Mouse (Mus musculus) heart, embryonic 16.5 days (tissue): ENCODE data around the gene Lman2l. TPM values are rescaled to one million over a fixed set of nuclear protein-coding genes. Genes with fewer than 3 reads are reported as not detected.

ENCODE experiments used
- ATAC-seq: fragments of 200-750 bp; cut with Nextera tagmentation; replicated peaks from 2 replicates; pipeline ENCODE4 v1.8.0; 2017; ENCODE audit warnings: moderate number of reproducible peaks; ENCODE audit not compliant: insufficient read depth, low FRiP score; ENCODE audit errors: extremely low read depth
- H3K27ac ChIP-seq: fragments of 300-500 bp; sonication (generic); 2 replicates; pipeline ENCODE4 v1.5.1; 2014; ENCODE audit warnings: mild to moderate bottlenecking, low read length, control low read depth, moderate library complexity
- H3K27me3 ChIP-seq: fragments of 300-500 bp; sonication (generic); 2 replicates; pipeline ENCODE4 v1.6.1; 2014; ENCODE audit warnings: low read length, mixed read lengths; ENCODE audit not compliant: control insufficient read depth, insufficient read depth
- H3K36me3 ChIP-seq: fragments of 300-500 bp; sonication (generic); 2 replicates; pipeline ENCODE4 v1.6.1; 2014; ENCODE audit not compliant: control insufficient read depth, insufficient read depth
- H3K4me1 ChIP-seq: fragments of 300-500 bp; sonication (generic); 2 replicates; pipeline ENCODE4 v1.6.1; 2014; ENCODE audit warnings: low read length, mixed read lengths; ENCODE audit not compliant: control insufficient read depth, insufficient read depth
- H3K4me2 ChIP-seq: fragments of 300-500 bp; sonication (generic); 2 replicates; pipeline ENCODE4 v1.6.1; 2014; ENCODE audit warnings: low read depth, mild to moderate bottlenecking, control low read depth, low read length
- H3K4me3 ChIP-seq: fragments of 300-500 bp; sonication (generic); 2 replicates; pipeline ENCODE4 v1.5.1; 2014; ENCODE audit warnings: mild to moderate bottlenecking, control low read depth, low read length
- H3K9ac ChIP-seq: fragments of 300-500 bp; sonication (generic); 2 replicates; pipeline ENCODE4 v1.6.1; 2014; ENCODE audit warnings: low read length, control low read depth
- H3K9me3 ChIP-seq: fragments of 300-500 bp; sonication (generic); replicated peaks from 2 replicates; pipeline ENCODE4 v1.6.1; 2016; ENCODE audit warnings: low read length; ENCODE audit not compliant: control insufficient read depth
- WGBS: fragments of 180-500 bp; shearing (Covaris S2); extraction: QIAGEN DNeasy Blood & Tissue Kit; methylation state at CpG from one replicate; pipeline ENCODE4 v1.1.7; 2014; 5-methylcytosine and 5-hydroxymethylcytosine counted together
- polyA plus RNA-seq: library from polyadenylated mRNA; unstranded; fragments of >200 nt; fragmentation: Nextera tagmentation; extraction: Ambion mirVana; gene quantifications from 2 replicates; pipeline ENCODE4 v1.2.1, GENCODE M21; 2015

The Lman2l gene
- polyA plus RNA-seq, 1 experiment from 2014 or later = 50.1 TPM

DNA sequence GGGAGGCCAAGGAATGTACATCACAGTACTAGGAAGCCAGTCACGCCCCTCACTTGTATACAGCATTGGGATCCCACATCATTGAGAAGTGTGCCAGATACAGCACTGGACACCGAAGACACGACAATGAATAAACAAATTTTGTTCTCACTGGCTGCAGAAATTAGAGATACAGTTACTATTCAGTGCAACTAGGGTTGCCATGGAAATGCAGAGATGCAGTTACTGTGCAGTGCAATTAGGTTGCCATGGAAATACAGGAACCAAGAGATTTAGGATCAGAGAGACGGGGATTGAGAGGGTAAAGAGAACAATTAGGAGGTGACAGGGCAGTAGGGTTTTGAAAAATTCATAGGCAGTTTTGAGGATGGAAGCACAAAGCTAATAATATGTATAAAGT, 43.6 kb downstream of the Lman2l start:
- no peaks in the 10 kb centered on the region for H3K9me3 ChIP-seq
- H3K9ac ChIP-seq = no peak overlapping the region
- H3K27me3 ChIP-seq = no peaks in the 10 kb centered on the region
- 78% methylated on average over 4 of the region's 4 CpGs for WGBS
- no peak overlapping the region for H3K4me2 ChIP-seq
- no peak overlapping the region for H3K4me3 ChIP-seq
- no peaks in the 10 kb centered on the region for H3K4me1 ChIP-seq
- H3K27ac ChIP-seq = no peak overlapping the region
- ATAC-seq = no peak
- H3K36me3 ChIP-seq = no peaks in the 10 kb centered on the region

DNA sequence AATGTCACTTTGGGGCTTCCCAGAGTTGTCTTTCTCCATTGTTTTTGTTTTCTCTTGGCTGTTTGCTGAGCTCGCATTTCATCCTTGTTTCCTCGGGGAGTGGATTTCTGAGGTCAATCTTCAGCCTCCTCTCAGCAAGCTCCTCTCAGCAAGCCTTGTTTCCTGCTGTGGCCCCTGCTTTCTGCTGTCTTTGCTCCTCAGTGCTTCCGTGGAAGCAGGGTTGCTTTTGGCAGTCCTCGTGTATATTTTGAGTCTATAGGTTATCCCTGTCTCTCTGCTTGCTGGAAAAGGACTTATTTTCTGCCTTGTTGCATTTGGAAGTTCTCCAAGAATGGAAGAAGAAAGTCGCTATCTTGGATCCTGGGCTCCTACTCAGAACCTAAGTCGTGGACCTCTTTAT, 48.0 kb downstream of the Lman2l start:
- Histone ChIP-seq H3K4me2 (no peak overlapping the region), H3K9me3 (no peaks in the 10 kb centered on the region), H3K27me3 (no peaks in the 10 kb centered on the region), H3K4me1 (no peaks in the 10 kb centered on the region), H3K27ac (no peak overlapping the region), H3K4me3 (no peak overlapping the region), H3K9ac (no peak overlapping the region), H3K36me3 (no peaks in the 10 kb centered on the region)
- ATAC-seq = no peak
- 21% methylated on average over 6 of the region's 6 CpGs for WGBS

DNA sequence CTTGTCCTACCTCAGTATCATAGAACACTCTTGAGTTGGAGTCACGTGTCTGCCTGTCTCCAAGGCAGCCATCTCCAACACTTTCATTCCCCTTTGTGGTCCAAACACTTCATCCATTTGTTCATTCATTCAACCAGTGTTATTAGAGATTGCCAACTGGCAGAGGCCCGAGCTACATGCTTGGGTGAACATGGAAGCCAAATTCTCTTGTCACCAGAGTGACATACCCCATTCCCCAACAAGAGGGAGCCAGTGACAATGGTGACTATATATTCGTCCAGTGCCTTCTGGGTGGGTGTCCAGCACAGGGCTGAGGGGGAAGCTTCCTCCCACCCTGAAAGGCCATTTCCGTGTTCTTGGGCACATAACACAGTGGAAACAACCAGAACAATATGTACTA, 65.5 kb downstream of the Lman2l start:
- ATAC-seq = no peak
- H3K27me3 ChIP-seq = no peaks in the 10 kb centered on the region
- H3K27ac ChIP-seq = no peak overlapping the region
- H3K9me3 ChIP-seq = no peaks in the 10 kb centered on the region
- no peak overlapping the region for H3K4me3 ChIP-seq
- WGBS = 71% methylated on average over 4 of the region's 4 CpGs
- H3K4me1 ChIP-seq = no peaks in the 10 kb centered on the region
- H3K9ac ChIP-seq = no peak overlapping the region
- H3K4me2 ChIP-seq = no peak overlapping the region
- H3K36me3 ChIP-seq = no peaks in the 10 kb centered on the region

DNA sequence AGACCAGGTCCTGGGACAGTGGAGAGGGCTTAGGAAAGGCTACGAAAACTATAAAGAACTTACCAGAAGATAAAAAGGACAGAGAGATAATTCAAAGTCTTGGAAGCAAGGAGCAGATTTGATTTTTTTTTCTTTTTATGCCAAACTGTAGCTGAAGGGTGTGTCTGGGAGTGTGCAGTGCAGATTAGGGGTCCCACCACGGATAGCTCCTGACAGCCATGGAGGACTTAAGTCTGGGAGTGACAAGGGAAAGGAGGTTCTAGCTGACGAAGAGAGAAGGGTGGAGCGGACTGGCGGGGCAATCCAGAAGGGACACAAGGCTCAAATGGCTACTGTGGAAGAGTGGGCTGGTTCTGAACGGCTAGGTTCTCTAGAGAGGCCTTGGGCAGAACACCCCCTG, 66.2 kb downstream of the Lman2l start:
- Histone ChIP-seq H3K4me2 (no peak overlapping the region), H3K4me3 (no peak overlapping the region), H3K9ac (no peak overlapping the region), H3K9me3 (no peaks in the 10 kb centered on the region), H3K4me1 (no peaks in the 10 kb centered on the region), H3K27ac (no peak overlapping the region), H3K27me3 (no peaks in the 10 kb centered on the region), H3K36me3 (no peaks in the 10 kb centered on the region)
- 65% methylated on average over 6 of the region's 6 CpGs for WGBS
- ATAC-seq = no peak

DNA sequence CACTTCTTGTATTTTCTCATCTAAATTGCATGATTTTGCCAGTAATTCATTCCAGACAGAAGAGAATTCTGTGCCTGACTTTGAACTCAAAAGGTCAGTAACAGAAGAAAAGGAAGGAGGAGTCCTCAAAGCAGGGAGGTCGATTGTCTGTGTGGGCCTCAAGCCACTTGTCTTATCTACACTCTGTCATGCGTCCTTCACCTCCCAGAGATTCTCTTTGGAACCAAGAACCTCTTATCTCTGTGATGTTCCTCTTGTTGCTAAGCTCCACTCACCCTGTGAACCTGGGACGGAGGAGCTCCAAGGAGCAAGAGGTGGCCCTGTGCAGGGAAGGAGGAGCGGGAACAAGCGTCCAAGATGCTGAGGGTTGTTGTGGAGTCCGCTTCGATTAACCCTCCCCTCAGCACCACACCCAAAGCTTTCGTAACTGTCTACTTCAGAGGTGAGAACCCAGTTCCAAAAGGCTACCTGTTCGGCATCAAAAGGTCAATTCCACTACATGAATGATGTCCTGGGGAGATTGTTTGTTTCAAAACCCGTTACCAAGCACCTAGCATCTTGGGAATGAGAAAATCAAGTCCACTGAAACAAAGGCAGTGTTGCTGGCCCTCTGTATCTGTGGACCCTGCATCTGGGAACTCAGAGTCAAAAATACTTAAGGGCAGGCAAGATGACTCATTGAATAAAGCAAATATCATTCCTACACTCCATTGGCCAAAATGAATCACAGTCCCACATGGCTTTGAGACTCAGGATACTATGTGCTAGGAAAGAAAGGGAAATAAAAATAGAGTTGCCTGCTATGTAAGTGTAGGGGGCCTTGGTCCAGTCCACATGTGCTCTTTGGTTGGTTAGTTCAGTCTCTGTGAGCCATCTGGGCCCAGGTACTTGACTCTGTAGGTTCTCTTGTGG, 72.9 kb downstream of the Lman2l start, which contains the start of gene Fer1l5:
Gene Fer1l5, plus strand, starts transcription at position 358 of the 912 bp plus-strand sequence.
- no peaks in the 10 kb centered on the region for H3K36me3 ChIP-seq
- H3K4me2 ChIP-seq = no peak within 1 kb of the TSS
- H3K9me3 ChIP-seq = no peaks in the 10 kb centered on the region
- peaks cover 10% of the 10 kb centered on the region for H3K4me1 ChIP-seq
- H3K27ac ChIP-seq = no peak within 1 kb of the TSS
- ATAC-seq = no peak
- 66% methylated on average over 10 of the region's 10 CpGs for whole genome bisulfite sequencing
- H3K9ac ChIP-seq = no peak within 1 kb of the TSS
- H3K4me3 ChIP-seq = no peak within 1 kb of the TSS
- no peaks in the 10 kb centered on the region for H3K27me3 ChIP-seq

DNA sequence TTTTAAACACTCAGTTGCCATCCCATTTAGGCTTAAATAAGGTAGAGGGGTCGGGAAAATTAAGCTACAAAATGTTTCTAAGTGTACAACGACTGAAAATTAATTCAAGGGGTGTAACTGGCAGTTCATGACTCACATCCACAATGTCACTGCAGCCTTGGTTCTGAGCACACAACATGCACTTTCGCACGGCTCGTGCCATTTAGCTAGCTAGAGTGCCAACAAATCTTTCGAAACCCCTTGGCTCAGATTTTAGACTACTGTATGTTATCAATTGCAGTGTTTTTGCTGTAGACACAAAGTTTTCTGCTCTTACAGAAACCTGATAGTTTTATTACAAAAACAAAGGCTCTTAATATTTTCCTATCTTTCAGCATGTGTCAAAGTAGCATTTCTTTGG, 74.2 kb downstream of the Lman2l start:
- no peaks in the 10 kb centered on the region for H3K36me3 ChIP-seq
- no peak for ATAC-seq
- WGBS = 76% methylated on average over 6 of the region's 6 CpGs
- H3K27me3 ChIP-seq = no peaks in the 10 kb centered on the region
- H3K4me1 ChIP-seq = peaks cover 14% of the 10 kb centered on the region
- no peaks in the 10 kb centered on the region for H3K9me3 ChIP-seq
- H3K4me2 ChIP-seq = no peak overlapping the region
- H3K4me3 ChIP-seq = no peak overlapping the region
- H3K9ac ChIP-seq = no peak overlapping the region
- no peak overlapping the region for H3K27ac ChIP-seq

Other genes with a start within 250 kb of the Lman2l start
- 35.9 TPM in 2 replicates for gene Uggt1, start 200.6 kb downstream of the Lman2l start, polyA plus RNA-seq
- 4.7 and 5.3 TPM in 2 replicates for gene Neurl3, start 170.6 kb downstream of the Lman2l start, polyA plus RNA-seq
- gene Arid5a, start 137.5 kb downstream of the Lman2l start, polyA plus RNA-seq = 14.2 and 17.1 TPM in 2 replicates
- 43.6 and 46.2 TPM in 2 replicates for gene Kansl3, start 76.1 kb downstream of the Lman2l start, polyA plus RNA-seq
- gene Fer1l5, start 73.0 kb downstream of the Lman2l start, polyA plus RNA-seq = 1.0 and 1.2 TPM in 2 replicates
- gene Cnnm4, start 26.3 kb upstream of the Lman2l start, polyA plus RNA-seq = 6.6 and 6.9 TPM in 2 replicates
- 1.8 and 2.4 TPM in 2 replicates for gene Cnnm3, start 66.6 kb upstream of the Lman2l start, polyA plus RNA-seq
- gene Ankrd23, start 91.6 kb upstream of the Lman2l start, polyA plus RNA-seq = 30.2 and 32.7 TPM in 2 replicates
- gene Gm42417, start 94.2 kb upstream of the Lman2l start, polyA plus RNA-seq = not detected in 2 replicates
- gene Ankrd39, start 102.2 kb upstream of the Lman2l start, polyA plus RNA-seq = 31.1 and 32.5 TPM in 2 replicates
- gene Sema4c, start 113.1 kb upstream of the Lman2l start, polyA plus RNA-seq = 7.8 and 8.8 TPM in 2 replicates
- gene Fam178b, start 237.9 kb upstream of the Lman2l start, polyA plus RNA-seq = 0.62 and 1.6 TPM in 2 replicates
- gene Cox5b, start 246.2 kb upstream of the Lman2l start, polyA plus RNA-seq = 1,342 and 1,400 TPM in 2 replicates